Mouse (Mus musculus) G1E (cell line): ENCODE measurements at regions not wholly inside any gene's neighbourhood (a gene's known extent, or its start where the extent isn't known, plus 50 kb on each side); places are given as distances from the start of the nearest gene placed in this dataset.

Experiments used
- ATAC-seq: 2 replicates; pipeline ENCODE4 v1.8.0; 2016; ENCODE audit warnings: mild to moderate bottlenecking; ENCODE audit not compliant: insufficient number of reproducible peaks, poor library complexity, low FRiP score, severe bottlenecking; ENCODE audit errors: extremely low read depth
- DNase-seq: peaks from one replicate; pipeline ENCODE4 v3.0.0; 2012; ENCODE audit warnings: low spot score
- H3K27me3 ChIP-seq: 2 replicates; pipeline ENCODE4 v1.6.1; 2012; ENCODE audit warnings: mild to moderate bottlenecking, low read length, inconsistent platforms; ENCODE audit not compliant: insufficient read depth
- H3K36me3 ChIP-seq: replicated peaks from 2 replicates; pipeline ENCODE3; 2012; ENCODE audit warnings: mild to moderate bottlenecking, inconsistent platforms
- H3K4me1 ChIP-seq: 2 replicates; pipeline ENCODE4 v1.6.1; 2012; ENCODE audit warnings: low read depth, low read length, inconsistent platforms, mixed read lengths; ENCODE audit not compliant: insufficient read depth
- H3K4me3 ChIP-seq: 2 replicates; pipeline ENCODE4 v1.5.1; 2012; ENCODE audit warnings: low read depth, mild to moderate bottlenecking, inconsistent platforms, low read length, moderate library complexity, mixed read lengths
- H3K9me3 ChIP-seq: replicated peaks from 2 replicates; pipeline ENCODE4 v1.6.1; 2012; ENCODE audit warnings: inconsistent platforms
- CTCF ChIP-seq: IDR thresholded peaks from 2 replicates; pipeline ENCODE4 v1.5.1; 2012; ENCODE audit warnings: low read depth, low read length, inconsistent platforms, mixed read lengths
- GATA1 ChIP-seq: IDR thresholded peaks from 2 replicates; pipeline ENCODE4 v1.6.1; 2012; ENCODE audit warnings: borderline replicate concordance, low read length, inconsistent platforms, mixed read lengths
- GATA2 ChIP-seq: IDR thresholded peaks from 2 replicates; pipeline ENCODE4 v1.6.1; 2012; ENCODE audit warnings: low read depth, low read length, inconsistent platforms, borderline replicate concordance
- POLR2AphosphoS5 ChIP-seq: IDR thresholded peaks from 2 replicates; pipeline ENCODE4 v1.6.1; 2012; ENCODE audit warnings: low read depth, low read length, inconsistent platforms; ENCODE audit not compliant: insufficient replicate concordance
- TAL1 ChIP-seq: conservative IDR thresholded peaks from 2 replicates; pipeline ENCODE4 v1.6.1; 2012; ENCODE audit warnings: low read depth, low read length, inconsistent platforms, mixed read lengths

DNA sequence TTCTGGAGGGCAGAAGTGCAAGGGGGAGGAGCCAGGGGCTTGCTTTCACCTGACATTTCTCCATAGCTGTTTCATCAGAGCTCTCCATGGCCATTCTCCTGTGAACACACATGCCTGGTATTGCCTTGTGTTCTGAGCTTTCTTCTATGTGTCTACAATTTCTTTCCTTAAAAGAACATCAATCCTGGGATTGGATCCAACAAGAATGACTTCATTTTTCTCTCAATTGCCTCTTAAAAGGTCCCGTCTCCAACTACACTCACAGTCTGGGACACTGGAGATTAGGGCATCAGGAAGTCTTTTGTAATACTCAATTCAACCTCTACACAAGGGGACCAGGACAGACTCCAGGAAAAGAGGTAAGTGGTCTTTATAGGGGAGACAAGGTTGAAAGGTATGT is 112.8 kb upstream of the Trib2 start:
- DNase-seq: no peak
- no peak overlapping the region for H3K4me3 ChIP-seq
- no peaks in the 10 kb centered on the region for H3K9me3 ChIP-seq
- no peaks in the 10 kb centered on the region for H3K4me1 ChIP-seq
- H3K36me3 ChIP-seq: no peaks in the 10 kb centered on the region
- no peak for TF ChIP-seq POLR2AphosphoS5
- TF ChIP-seq TAL1: no peak
- no peak for TF ChIP-seq GATA1
- TF ChIP-seq CTCF: no peak
- no peak for TF ChIP-seq GATA2
- H3K27me3 ChIP-seq: no peaks in the 10 kb centered on the region
- ATAC-seq: no peak

GRCm38 (mm10) chr12:15918291-15918690 is 101.6 kb upstream of the Trib2 start:
- ATAC-seq (no peak), DNase-seq (no peak)
- TF ChIP-seq POLR2AphosphoS5: no peak
- TF ChIP-seq GATA1: no peak
- TF ChIP-seq TAL1: no peak
- no peak for TF ChIP-seq CTCF
- no peak for TF ChIP-seq GATA2
- H3K9me3 ChIP-seq: no peaks in the 10 kb centered on the region
- no peaks in the 10 kb centered on the region for H3K36me3 ChIP-seq
- no peaks in the 10 kb centered on the region for H3K4me1 ChIP-seq
- no peaks in the 10 kb centered on the region for H3K27me3 ChIP-seq
- no peak overlapping the region for H3K4me3 ChIP-seq

DNA sequence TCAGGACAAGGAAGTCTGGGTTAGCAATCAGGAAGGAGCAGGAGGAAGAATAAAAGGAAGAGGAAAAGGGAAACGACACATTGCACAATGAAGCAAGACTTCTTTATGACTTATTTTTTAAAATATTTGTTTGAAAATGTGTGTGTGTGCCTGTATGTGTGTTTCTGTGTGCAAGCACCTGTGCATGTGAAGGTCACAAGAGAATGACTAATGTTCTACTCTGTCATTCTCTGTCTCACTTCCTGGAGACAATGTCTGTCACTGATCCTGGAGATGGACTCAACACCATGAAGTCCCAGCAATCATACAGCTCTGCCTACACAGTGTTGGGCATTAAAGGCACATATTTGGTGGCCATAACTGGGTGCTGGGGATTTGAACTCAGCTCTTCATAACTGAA is 96.2 kb upstream of the Trib2 start:
- Histone ChIP-seq H3K9me3 (no peaks in the 10 kb centered on the region), H3K4me1 (no peaks in the 10 kb centered on the region), H3K36me3 (no peaks in the 10 kb centered on the region), H3K4me3 (no peak overlapping the region), H3K27me3 (no peaks in the 10 kb centered on the region)
- DNase-seq: no peak
- TF ChIP-seq TAL1 (no peak), POLR2AphosphoS5 (no peak), GATA2 (no peak), CTCF (no peak), GATA1 (no peak)
- ATAC-seq: no peak

DNA sequence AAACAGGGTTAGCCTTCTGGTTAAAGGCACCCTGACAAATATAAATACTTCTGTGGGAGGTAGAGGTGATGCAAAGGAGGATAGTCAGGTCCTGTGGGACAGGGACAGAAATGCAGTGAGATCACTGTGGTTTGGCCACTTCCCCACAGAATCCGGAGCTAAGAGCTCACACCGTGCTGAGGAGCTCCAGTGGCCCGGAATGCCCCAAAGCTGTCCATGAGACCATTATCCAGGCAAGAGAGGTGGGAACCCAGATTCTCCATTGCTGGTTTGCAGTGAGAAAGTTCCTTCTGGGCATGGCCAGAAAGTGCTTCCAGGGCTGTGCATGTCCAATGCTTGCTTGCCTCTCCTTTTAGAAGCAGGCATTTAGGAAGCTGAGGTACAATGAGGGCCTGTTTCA is 95.8 kb upstream of the Trib2 start:
- Histone ChIP-seq H3K4me1 (no peaks in the 10 kb centered on the region), H3K27me3 (no peaks in the 10 kb centered on the region), H3K9me3 (no peaks in the 10 kb centered on the region), H3K36me3 (no peaks in the 10 kb centered on the region), H3K4me3 (no peak overlapping the region)
- DNase-seq (no peak), ATAC-seq (no peak)
- TF ChIP-seq TAL1 (no peak), GATA1 (no peak), CTCF (no peak)

GRCm38 (mm10) chr12:15911254-15911991 is 94.7 kb upstream of the Trib2 start:
- H3K27me3 ChIP-seq: no peaks in the 10 kb centered on the region
- DNase-seq: no peak
- H3K4me3 ChIP-seq: no peak overlapping the region
- no peak for ATAC-seq
- no peaks in the 10 kb centered on the region for H3K9me3 ChIP-seq
- TF ChIP-seq TAL1 (no peak), POLR2AphosphoS5 (no peak), GATA1 (no peak), CTCF (no peak), GATA2 (no peak)
- no peaks in the 10 kb centered on the region for H3K36me3 ChIP-seq
- no peaks in the 10 kb centered on the region for H3K4me1 ChIP-seq

DNA sequence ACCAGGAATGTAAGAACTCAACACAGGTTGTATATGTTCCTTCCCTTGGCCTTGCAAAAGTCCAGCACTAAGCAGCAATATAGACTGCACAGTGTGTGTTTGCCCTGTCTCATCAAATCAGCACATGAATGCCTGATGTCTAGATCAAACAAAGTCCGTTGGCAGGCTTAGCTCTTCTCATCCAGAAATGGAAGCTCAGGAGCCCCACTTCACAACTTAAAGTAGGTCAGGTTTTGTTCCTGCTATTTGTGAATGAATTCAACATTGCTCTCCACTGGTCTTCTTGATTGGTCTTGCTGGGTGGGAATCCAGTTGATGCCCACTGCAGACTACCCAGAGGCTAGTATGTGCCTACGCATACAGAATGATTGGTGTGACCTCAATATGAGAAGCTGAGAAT is 80.8 kb upstream of the Trib2 start:
- TF ChIP-seq TAL1: no peak
- no peak for TF ChIP-seq POLR2AphosphoS5
- no peak for TF ChIP-seq GATA1
- TF ChIP-seq GATA2: no peak
- no peak for TF ChIP-seq CTCF
- no peaks in the 10 kb centered on the region for H3K4me1 ChIP-seq
- H3K9me3 ChIP-seq: no peaks in the 10 kb centered on the region; the same call in 1 of the 2 replicates
- no peaks in the 10 kb centered on the region for H3K36me3 ChIP-seq
- DNase-seq: no peak
- no peak overlapping the region for H3K4me3 ChIP-seq
- H3K27me3 ChIP-seq: no peaks in the 10 kb centered on the region
- ATAC-seq: no peak

DNA sequence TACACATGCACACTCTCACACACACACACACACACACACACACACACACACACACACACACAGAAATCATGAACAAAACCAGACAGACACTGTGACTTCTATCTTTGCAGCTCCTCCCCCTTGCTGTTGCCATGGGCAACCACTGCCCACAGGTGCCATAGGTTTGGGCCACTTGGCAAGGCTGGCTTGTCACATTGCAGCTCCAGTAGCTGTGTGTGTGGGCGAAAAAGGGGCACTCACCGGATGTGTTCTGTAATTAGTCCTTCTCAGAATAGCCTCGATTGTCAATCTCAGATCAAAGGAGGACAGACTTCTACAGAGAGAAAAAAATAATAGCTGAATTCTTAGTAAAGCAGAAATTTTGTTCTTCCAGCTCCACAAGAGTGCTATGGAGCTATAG is 79.8 kb upstream of the Trib2 start:
- DNase-seq (no peak), ATAC-seq (no peak)
- no peak overlapping the region for H3K4me3 ChIP-seq
- no peak for TF ChIP-seq GATA1
- TF ChIP-seq CTCF: no peak
- no peak for TF ChIP-seq GATA2
- no peak for TF ChIP-seq POLR2AphosphoS5
- TF ChIP-seq TAL1: no peak
- H3K4me1 ChIP-seq: no peaks in the 10 kb centered on the region
- no peaks in the 10 kb centered on the region for H3K36me3 ChIP-seq
- H3K9me3 ChIP-seq: no peaks in the 10 kb centered on the region; the same call in 1 of the 2 replicates
- no peaks in the 10 kb centered on the region for H3K27me3 ChIP-seq
